Mouse (Mus musculus) CH12.LX (cell line): ENCODE measurements at regions not wholly inside any gene's neighbourhood (a gene's known extent, or its start where the extent isn't known, plus 50 kb on each side); places are given as distances from the start of the nearest gene placed in this dataset.

Source experiments
- DNase-seq: peaks from one replicate; pipeline ENCODE4 v3.0.0-alpha.2; 2013; ENCODE audit errors: extremely low read depth
- H3K27ac ChIP-seq: 2 replicates; pipeline ENCODE4 v1.5.1; 2012; ENCODE audit warnings: low read depth, mild to moderate bottlenecking, control low read depth, moderate library complexity; ENCODE audit not compliant: insufficient read depth
- H3K27me3 ChIP-seq: replicated peaks from 2 replicates; pipeline ENCODE3; 2012; ENCODE audit warnings: inconsistent platforms
- H3K36me3 ChIP-seq, 2 experiments: replicated peaks in 1 of 2; 2 replicates each; pipeline versions ENCODE3 to v1.6.1; 2012; ENCODE audit warnings: inconsistent platforms in 1 of 2, low read length in 1 of 2, mild to moderate bottlenecking in 1 of 2, mixed read lengths in 1 of 2, moderate library complexity in 1 of 2; ENCODE audit not compliant: control insufficient read depth in 1 of 2, insufficient read depth in 1 of 2
- H3K4me1 ChIP-seq, 2 experiments: 2 replicates each; pipeline ENCODE4 v1.6.1; 2012; ENCODE audit warnings: inconsistent platforms in 1 of 2, moderate library complexity in 1 of 2; ENCODE audit not compliant: insufficient read depth in 2 of 2, control insufficient read depth in 1 of 2
- H3K4me2 ChIP-seq: 2 replicates; pipeline ENCODE4 v1.6.1; 2012; ENCODE audit warnings: low read depth, mild to moderate bottlenecking, control low read depth; ENCODE audit not compliant: poor library complexity, insufficient read depth, severe bottlenecking
- H3K4me3 ChIP-seq, 3 experiments: fragments of 150-350 bp in 1 of 3; sonication (generic) in 1 of 3; replicated peaks in 1 of 3; 2 replicates each; pipeline versions ENCODE3 to v1.5.1; 2011 to 2012; ENCODE audit warnings: low read depth in 2 of 3, low read length in 2 of 3, mild to moderate bottlenecking in 2 of 3, moderate library complexity in 2 of 3, control low read depth in 1 of 3, improper control_type of control experiment in 1 of 3, inconsistent platforms in 1 of 3, mixed read lengths in 1 of 3; ENCODE audit not compliant: poor library complexity in 1 of 3
- H3K79me2 ChIP-seq: replicated peaks from 2 replicates; pipeline ENCODE4 v1.6.1; 2012; ENCODE audit warnings: mild to moderate bottlenecking, moderate library complexity; ENCODE audit not compliant: control insufficient read depth, poor library complexity, insufficient read depth, severe bottlenecking; ENCODE audit errors: extremely low read depth
- H3K9ac ChIP-seq: 2 replicates; pipeline ENCODE4 v1.6.1; 2012; ENCODE audit warnings: low read depth, mild to moderate bottlenecking, control low read depth, moderate library complexity; ENCODE audit not compliant: insufficient read depth
- H3K9me3 ChIP-seq: replicated peaks from 2 replicates; pipeline ENCODE3; 2012; ENCODE audit warnings: low read length, inconsistent platforms, mixed read lengths
- CHD1 ChIP-seq: IDR thresholded peaks from 2 replicates; pipeline ENCODE4 v1.6.1; 2012; ENCODE audit warnings: low read depth, low read length, improper control_type of control experiment, inconsistent platforms
- CHD2 ChIP-seq: IDR thresholded peaks from 2 replicates; pipeline ENCODE4 v1.6.1; 2011; ENCODE audit warnings: low read length, improper control_type of control experiment
- CTCF ChIP-seq, 2 experiments: IDR thresholded peaks in 1 of 2; conservative IDR thresholded peaks in 1 of 2; 2 replicates each; pipeline ENCODE4 v1.5.1; 2011 to 2012; ENCODE audit warnings: low read depth in 2 of 2, low read length in 2 of 2, improper control_type of control experiment in 1 of 2, inconsistent platforms in 1 of 2, mild to moderate bottlenecking in 1 of 2, moderate library complexity in 1 of 2
- ELF1 ChIP-seq: IDR thresholded peaks from 2 replicates; pipeline ENCODE4 v1.6.1; 2014; ENCODE audit warnings: low read depth, mild to moderate bottlenecking, inconsistent platforms, low read length, improper control_type of control experiment
- EP300 ChIP-seq: IDR thresholded peaks from 2 replicates; pipeline ENCODE4 v1.6.1; 2011; ENCODE audit warnings: low read length, improper control_type of control experiment
- HCFC1 ChIP-seq: IDR thresholded peaks from 2 replicates; pipeline ENCODE4 v1.6.1; 2012; ENCODE audit warnings: low read depth, mild to moderate bottlenecking, inconsistent platforms, low read length, improper control_type of control experiment
- IRF4 ChIP-seq: IDR thresholded peaks from 2 replicates; pipeline ENCODE4 v1.6.1; 2014; ENCODE audit warnings: low read depth, mild to moderate bottlenecking, inconsistent platforms, low read length, improper control_type of control experiment
- JUN ChIP-seq: IDR thresholded peaks from 2 replicates; pipeline ENCODE4 v1.6.1; 2011; ENCODE audit warnings: low read depth, mild to moderate bottlenecking, low read length, improper control_type of control experiment, moderate library complexity; ENCODE audit not compliant: insufficient read depth
- JUND ChIP-seq: conservative IDR thresholded peaks from 2 replicates; pipeline ENCODE4 v1.6.1; 2011; ENCODE audit warnings: low read depth, low read length, improper control_type of control experiment
- MXI1 ChIP-seq: IDR thresholded peaks from 2 replicates; pipeline ENCODE4 v1.6.1; 2011; ENCODE audit warnings: mild to moderate bottlenecking, low read depth, low read length, improper control_type of control experiment
- MYC ChIP-seq: IDR thresholded peaks from 2 replicates; pipeline ENCODE4 v1.6.1; 2011; ENCODE audit warnings: low read depth, mild to moderate bottlenecking, improper control_type of control experiment, low read length
- NRF1 ChIP-seq: IDR thresholded peaks from 2 replicates; pipeline ENCODE4 v1.6.1; 2014; ENCODE audit warnings: low read depth, mild to moderate bottlenecking, inconsistent platforms, low read length, improper control_type of control experiment, moderate library complexity
- POLR2A ChIP-seq: IDR thresholded peaks from 2 replicates; pipeline ENCODE4 v1.6.1; 2011; ENCODE audit warnings: low read depth, mild to moderate bottlenecking, improper control_type of control experiment, low read length
- POLR2AphosphoS2 ChIP-seq: IDR thresholded peaks from 2 replicates; pipeline ENCODE4 v1.6.1; 2011; ENCODE audit warnings: low read depth, low read length, improper control_type of control experiment
- RAD21 ChIP-seq: IDR thresholded peaks from 2 replicates; pipeline ENCODE4 v1.6.1; 2011; ENCODE audit warnings: low read depth, mild to moderate bottlenecking, low read length, improper control_type of control experiment, moderate library complexity
- RCOR1 ChIP-seq: conservative IDR thresholded peaks from 2 replicates; pipeline ENCODE4 v1.6.1; 2012; ENCODE audit warnings: low read depth, mild to moderate bottlenecking, inconsistent platforms, low read length, improper control_type of control experiment
- SIN3A ChIP-seq: IDR thresholded peaks from 2 replicates; pipeline ENCODE4 v1.6.1; 2012; ENCODE audit warnings: low read length, improper control_type of control experiment, inconsistent platforms
- SMC3 ChIP-seq: IDR thresholded peaks from 2 replicates; pipeline ENCODE4 v1.6.1; 2011; ENCODE audit warnings: low read depth, low read length, improper control_type of control experiment
- TBP ChIP-seq: conservative IDR thresholded peaks from 2 replicates; pipeline ENCODE4 v1.6.1; 2011; ENCODE audit warnings: low read depth, low read length, improper control_type of control experiment
- TCF12 ChIP-seq: IDR thresholded peaks from 2 replicates; pipeline ENCODE4 v1.6.1; 2014; ENCODE audit warnings: low read depth, mild to moderate bottlenecking, inconsistent platforms, low read length, improper control_type of control experiment
- USF1 ChIP-seq: IDR thresholded peaks from 2 replicates; pipeline ENCODE4 v1.6.1; 2014; ENCODE audit warnings: low read depth, mild to moderate bottlenecking, inconsistent platforms, low read length, improper control_type of control experiment
- USF2 ChIP-seq: conservative IDR thresholded peaks from 2 replicates; pipeline ENCODE4 v1.6.1; 2011; ENCODE audit warnings: low read depth, low read length, improper control_type of control experiment
- ZC3H11A ChIP-seq: IDR thresholded peaks from 2 replicates; pipeline ENCODE4 v1.6.1; 2012; ENCODE audit warnings: low read depth, mild to moderate bottlenecking, inconsistent platforms, low read length, improper control_type of control experiment
- ZKSCAN1 ChIP-seq: IDR thresholded peaks from 2 replicates; pipeline ENCODE4 v1.6.1; 2012; ENCODE audit warnings: low read depth, inconsistent platforms, low read length, improper control_type of control experiment, borderline replicate concordance
- ZMIZ1 ChIP-seq: IDR thresholded peaks from 2 replicates; pipeline ENCODE4 v1.6.1; 2012; ENCODE audit warnings: low read depth, mild to moderate bottlenecking, inconsistent platforms, low read length, improper control_type of control experiment
- ZNF384 ChIP-seq: IDR thresholded peaks from 2 replicates; pipeline ENCODE4 v1.6.1; 2012; ENCODE audit warnings: low read depth, low read length, improper control_type of control experiment, inconsistent platforms
- dilution Hi-C: fragments of 300-500 bp; cut with MboI; formaldehyde crosslinking; loops from 2 replicates; pipeline ENCODE4 v1.14.3; 2020; ENCODE audit warnings: low sequenced_read_pairs; ENCODE audit not compliant: extremely low pct_unique_long_range_greater_than_20kb, extremely low pct_ligation_motif_present
- in situ Hi-C: fragments of 300-500 bp; cut with MboI; formaldehyde crosslinking; loops from 3 replicates; pipeline ENCODE4 v1.14.3; 2019; ENCODE audit warnings: low sequenced_read_pairs, low pct_ligation_motif_present, low pct_unique_long_range_greater_than_20kb, mixed read lengths

DNA sequence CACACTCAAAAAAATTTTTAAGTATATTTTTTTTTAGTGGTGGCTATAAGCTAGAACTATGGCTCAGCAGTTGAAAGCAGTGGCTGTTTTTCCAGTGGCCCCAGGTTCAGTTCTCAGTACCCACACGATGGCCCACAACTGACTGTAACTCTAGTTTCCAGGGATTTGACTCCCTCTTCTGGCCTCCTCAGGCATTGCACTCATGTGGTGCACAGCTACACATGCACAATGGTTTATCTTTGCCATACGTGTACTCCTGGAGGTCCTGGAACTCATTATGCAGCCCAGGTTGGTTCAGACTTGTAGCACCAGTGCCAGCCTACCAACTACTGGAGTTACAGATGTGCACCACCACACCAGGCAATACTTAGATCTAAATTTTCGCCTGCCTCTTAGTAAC, 96.7 kb downstream of the Bdh1 start:
- peaks cover 0 to 19% of the 10 kb centered on the region in 2 experiments for H3K36me3 ChIP-seq
- dilution Hi-C loops = no loop called here
- no peak for DNase-seq
- peaks cover 4% of the 10 kb centered on the region for H3K9me3 ChIP-seq
- peaks cover 0 to 18% of the 10 kb centered on the region in 2 experiments; a peak in 2 of 4 replicates for H3K4me1 ChIP-seq
- H3K79me2 ChIP-seq = no peaks in the 10 kb centered on the region
- TF ChIP-seq JUN = no peak
- TF ChIP-seq RCOR1 = no peak
- TF ChIP-seq ZC3H11A = no peak
- TF ChIP-seq MYC = no peak
- peak in 1 of 2 experiments; percentile 37; a peak in 2 of 4 replicates for TF ChIP-seq CTCF (conservative IDR thresholded peaks at IDR 0.05 in 1 of 2, IDR thresholded peaks at IDR 0.05 in 1 of 2; ENCODE audit: low read depth in 2 of 2, low read length in 2 of 2)
- TF ChIP-seq POLR2A = no peak
- peak; percentile 14 for TF ChIP-seq RAD21
- no peak for TF ChIP-seq ZMIZ1
- no peak for TF ChIP-seq JUND
- no peak for TF ChIP-seq EP300
- no peak; the same call in 1 of the 2 replicates for TF ChIP-seq POLR2AphosphoS2
- peak; percentile 27 for TF ChIP-seq SMC3
- no peak for TF ChIP-seq NRF1
- no peak for TF ChIP-seq SIN3A
- no peak for TF ChIP-seq CHD1
- no peak for TF ChIP-seq USF1
- no peak for TF ChIP-seq TCF12
- TF ChIP-seq ZKSCAN1 = no peak
- TF ChIP-seq USF2 = no peak
- TF ChIP-seq TBP = no peak
- TF ChIP-seq HCFC1 = no peak
- TF ChIP-seq MXI1 = no peak
- no peak for TF ChIP-seq CHD2
- no peak for TF ChIP-seq ZNF384
- no peak for TF ChIP-seq ELF1
- TF ChIP-seq IRF4 = no peak
- TF ChIP-seq, all 38 proteins: peak for 3
- no peak overlapping the region for H3K4me3 ChIP-seq
- H3K27ac ChIP-seq = no peak overlapping the region
- H3K9ac ChIP-seq = no peak overlapping the region
- no peaks in the 10 kb centered on the region for H3K27me3 ChIP-seq
- H3K4me2 ChIP-seq = no peak overlapping the region
- in situ Hi-C loops = no loop called here
